Mouse (Mus musculus) spleen, adult 2 months (tissue): ENCODE measurements at regions not wholly inside any gene's neighbourhood (a gene's known extent, or its start where the extent isn't known, plus 50 kb on each side); places are given as distances from the start of the nearest gene placed in this dataset.

Source experiments
- DNase-seq, 2 experiments: peaks; one replicate each; pipeline versions ENCODE4 v3.0.0 to v3.0.0-alpha.2; 2012 to 2021; ENCODE audit warnings: low spot score in 2 of 2, low read depth in 1 of 2
- H3K27ac ChIP-seq: fragments of 200-500 bp; 2 replicates; pipeline ENCODE4 v1.5.1; 2012; ENCODE audit warnings: low read length, inconsistent platforms; ENCODE audit not compliant: insufficient read depth
- H3K27me3 ChIP-seq: fragments of 200-500 bp; 2 replicates; pipeline ENCODE4 v1.6.1; 2012; ENCODE audit warnings: mild to moderate bottlenecking, moderate library complexity, low read length, inconsistent platforms; ENCODE audit not compliant: control insufficient read depth, insufficient read depth
- H3K36me3 ChIP-seq: fragments of 200-500 bp; 2 replicates; pipeline ENCODE4 v1.6.1; 2012; ENCODE audit warnings: mild to moderate bottlenecking, low read length, inconsistent platforms; ENCODE audit not compliant: control insufficient read depth, insufficient read depth
- H3K4me1 ChIP-seq: fragments of 200-500 bp; 2 replicates; pipeline ENCODE4 v1.6.1; 2011; ENCODE audit warnings: inconsistent platforms; ENCODE audit not compliant: control insufficient read depth, insufficient read depth, insufficient read length
- H3K4me3 ChIP-seq: fragments of 200-500 bp; 2 replicates; pipeline ENCODE4 v1.5.1; 2011; ENCODE audit warnings: mild to moderate bottlenecking, inconsistent platforms; ENCODE audit not compliant: insufficient read depth, insufficient read length; ENCODE audit errors: extremely low read depth
- CTCF ChIP-seq: fragments of 200-500 bp; IDR thresholded peaks from 2 replicates; pipeline ENCODE4 v1.5.1; 2011; ENCODE audit warnings: mild to moderate bottlenecking, inconsistent platforms; ENCODE audit not compliant: insufficient read depth, insufficient read length, insufficient replicate concordance; ENCODE audit errors: extremely low read depth
- POLR2A ChIP-seq: fragments of 200-500 bp; IDR thresholded peaks from 2 replicates; pipeline ENCODE4 v1.6.1; 2011; ENCODE audit warnings: low read depth, low read length, inconsistent platforms
- WGBS: fragments of 180-500 bp; shearing (Covaris S2); methylation state at CpG from one replicate; pipeline ENCODE4 v1.1.7; 2018; 5-methylcytosine and 5-hydroxymethylcytosine counted together

- TF ChIP-seq CTCF (no peak), POLR2A (no peak)
- Histone ChIP-seq H3K27me3 (no peaks in the 10 kb centered on the region), H3K36me3 (no peaks in the 10 kb centered on the region), H3K4me1 (no peaks in the 10 kb centered on the region), H3K4me3 (no peak overlapping the region), H3K27ac (no peak overlapping the region)
- no peak for DNase-seq
- WGBS, result 89% methylated on average over 5 of the region's 5 CpGs
These were observed 151.8 kb downstream of the Cyp26b1 start for GRCm38 (mm10) chr6:84441721-84442480.

GRCm38 (mm10) chr6:84436716-84437115 lies 157.0 kb downstream of the Cyp26b1 start:
- DNase-seq, result no peak
- no peaks in the 10 kb centered on the region for H3K27me3 ChIP-seq
- no peaks in the 10 kb centered on the region for H3K36me3 ChIP-seq
- 81% methylated on average over 1 of the region's 1 CpGs for WGBS
- H3K27ac ChIP-seq, result no peak overlapping the region
- H3K4me3 ChIP-seq, result no peak overlapping the region
- H3K4me1 ChIP-seq, result no peaks in the 10 kb centered on the region
- TF ChIP-seq POLR2A, result no peak
- no peak for TF ChIP-seq CTCF

GRCm38 (mm10) chr6:84434532-84434931 lies 159.2 kb downstream of the Cyp26b1 start:
- H3K36me3 ChIP-seq, result no peaks in the 10 kb centered on the region
- H3K4me3 ChIP-seq, result no peak overlapping the region
- DNase-seq, result no peak
- H3K27ac ChIP-seq, result no peak overlapping the region
- 75% methylated on average over 6 of the region's 6 CpGs for WGBS
- H3K27me3 ChIP-seq, result no peaks in the 10 kb centered on the region
- TF ChIP-seq CTCF (no peak), POLR2A (no peak)
- H3K4me1 ChIP-seq, result no peaks in the 10 kb centered on the region

GRCm38 (mm10) chr6:84431622-84431955 lies 162.1 kb downstream of the Cyp26b1 start:
- H3K4me3 ChIP-seq, result no peak overlapping the region
- no peaks in the 10 kb centered on the region for H3K36me3 ChIP-seq
- H3K27me3 ChIP-seq, result no peaks in the 10 kb centered on the region
- 90% methylated on average over 2 of the region's 2 CpGs for whole genome bisulfite sequencing
- DNase-seq, result no peak
- no peak overlapping the region for H3K27ac ChIP-seq
- TF ChIP-seq POLR2A, result no peak
- TF ChIP-seq CTCF, result no peak
- no peaks in the 10 kb centered on the region for H3K4me1 ChIP-seq

GRCm38 (mm10) chr6:84430925-84431621 lies 162.6 kb downstream of the Cyp26b1 start:
- Histone ChIP-seq H3K4me3 (no peak overlapping the region), H3K27ac (no peak overlapping the region), H3K4me1 (no peaks in the 10 kb centered on the region), H3K36me3 (no peaks in the 10 kb centered on the region), H3K27me3 (no peaks in the 10 kb centered on the region)
- TF ChIP-seq CTCF (no peak), POLR2A (no peak)
- WGBS, result 74% methylated on average over 12 of the region's 12 CpGs
- DNase-seq, result no peak

- no peak overlapping the region for H3K27ac ChIP-seq
These were observed 163.6 kb downstream of the Cyp26b1 start for GRCm38 (mm10) chr6:84430146-84430545.

GRCm38 (mm10) chr6:84429247-84429646 lies 164.5 kb downstream of the Cyp26b1 start:
- no peak for DNase-seq
- Histone ChIP-seq H3K27ac (no peak overlapping the region), H3K36me3 (no peaks in the 10 kb centered on the region), H3K27me3 (no peaks in the 10 kb centered on the region), H3K4me1 (no peaks in the 10 kb centered on the region), H3K4me3 (no peak overlapping the region)
- 47% methylated on average over 8 of the region's 8 CpGs for WGBS
- TF ChIP-seq CTCF (no peak), POLR2A (no peak)

More at GRCm38 (mm10) chr6:84430146-84430545, 163.6 kb downstream of the Cyp26b1 start:
- TF ChIP-seq POLR2A (no peak), CTCF (no peak)
- Histone ChIP-seq H3K27me3 (no peaks in the 10 kb centered on the region), H3K36me3 (no peaks in the 10 kb centered on the region), H3K4me1 (no peaks in the 10 kb centered on the region), H3K4me3 (no peak overlapping the region)
- WGBS, result 83% methylated on average over 4 of the region's 4 CpGs
- no peak for DNase-seq
